Comparison of ENCODE assay signal across 13 mouse cellular contexts in genomic region chr2:61561058-61561457, GRCm38 (mm10).
"Had no signal": no experiment of that assay in that cellular context is flagged by ENCODE, and none has a peak within 500 bp of the region (broad histone marks: within the 10 kb centered on the region; RNA-seq: fewer than 3 reads in every experiment).

No protein-coding gene starts in this region.

- H3K36me3 ChIP-seq: kidney, embryonic 15.5 days; liver, embryonic 13.5 days had no signal

- H3K4me3 ChIP-seq: kidney, embryonic 15.5 days; left cerebral cortex, adult 2 months; liver, embryonic 13.5 days had no signal

- H3K4me1 ChIP-seq: kidney, embryonic 15.5 days; liver, embryonic 13.5 days had no signal

- H3K27me3 ChIP-seq: kidney, embryonic 15.5 days; liver, embryonic 13.5 days had no signal

- H3K4me2 ChIP-seq: kidney, embryonic 15.5 days; liver, embryonic 13.5 days; lung, embryonic 14.5 days had no signal

- DNase-seq: kidney, adult 11 months; kidney, adult 8-10 months; kidney, postnatal 10 days; kidney, postnatal 36 days; layer of hippocampus, postnatal 36 days; liver, embryonic 13.5 days; lung, embryonic 14.5 days; thymus, adult 18-20 months; thymus, postnatal 36 days had no signal

- H3K27ac ChIP-seq: kidney, embryonic 15.5 days; left cerebral cortex, adult 2 months; liver, embryonic 13.5 days; macrophage had no signal

- H3K9ac ChIP-seq: kidney, embryonic 15.5 days; liver, embryonic 13.5 days; lung, embryonic 14.5 days had no signal

- H3K9me3 ChIP-seq: kidney, embryonic 15.5 days; liver, embryonic 13.5 days had no signal

- ATAC-seq: lung, postnatal 0 days had no signal
